Mouse (Mus musculus) forebrain, embryonic 14.5 days (tissue): ENCODE results near the gene Vmn2r67. TPM values are rescaled to one million over a fixed set of nuclear protein-coding genes. Genes with fewer than 3 reads are reported as not detected.
"Not testable (repeated sequence)": the region's sequence is repeated elsewhere in the genome, so short reads cannot be mapped to it uniquely, and the experiment has no call there.

Source experiments
- ATAC-seq: fragments of 200-750 bp; cut with Nextera tagmentation; 2 replicates; pipeline ENCODE4 v1.8.0; 2017; ENCODE audit warnings: mild to moderate bottlenecking, moderate library complexity
- DNase-seq: peaks from one replicate; pipeline ENCODE4 v3.0.0-alpha.2; 2015; ENCODE audit warnings: low spot score
- H3K27ac ChIP-seq: fragments of 300-500 bp; sonication (generic); 2 replicates; pipeline ENCODE4 v1.5.1; 2014; ENCODE audit warnings: low read depth, mild to moderate bottlenecking, control low read depth, low read length, moderate library complexity
- H3K27me3 ChIP-seq: fragments of 300-500 bp; sonication (generic); replicated peaks from 2 replicates; pipeline ENCODE4 v1.6.1; 2014; ENCODE audit warnings: low read length, control low read depth, mixed read lengths; ENCODE audit not compliant: control insufficient read depth, insufficient read depth
- H3K36me3 ChIP-seq: fragments of 300-500 bp; sonication (generic); 2 replicates; pipeline ENCODE4 v1.6.1; 2014; ENCODE audit warnings: low read length, control low read depth; ENCODE audit not compliant: control insufficient read depth, insufficient read depth
- H3K4me1 ChIP-seq: fragments of 300-500 bp; sonication (generic); 2 replicates; pipeline ENCODE4 v1.6.1; 2014; ENCODE audit warnings: antibody characterized with exemption, low read length, control low read depth; ENCODE audit not compliant: control insufficient read depth, insufficient read depth
- H3K4me2 ChIP-seq: fragments of 300-500 bp; sonication (generic); 2 replicates; pipeline ENCODE4 v1.6.1; 2014; ENCODE audit warnings: mild to moderate bottlenecking, control low read depth, low read length
- H3K4me3 ChIP-seq: fragments of 300-500 bp; sonication (generic); 2 replicates; pipeline ENCODE4 v1.5.1; 2014; ENCODE audit warnings: low read depth, low read length, control low read depth
- H3K9ac ChIP-seq: fragments of 300-500 bp; sonication (generic); 2 replicates; pipeline ENCODE4 v1.6.1; 2014; ENCODE audit warnings: mild to moderate bottlenecking, low read length, control low read depth, moderate library complexity
- H3K9me3 ChIP-seq: fragments of 300-500 bp; sonication (generic); replicated peaks from 2 replicates; pipeline ENCODE4 v1.6.1; 2016; ENCODE audit warnings: low read length, control low read depth, mixed read lengths; ENCODE audit not compliant: control insufficient read depth
- WGBS: fragments of 180-500 bp; shearing (Covaris S2); extraction: QIAGEN DNeasy Blood & Tissue Kit; methylation state at CpG from one replicate; pipeline ENCODE4 v1.1.7; 2014; 5-methylcytosine and 5-hydroxymethylcytosine counted together
- polyA plus RNA-seq: library from polyadenylated mRNA; unstranded; fragments of >200 nt; fragmentation: Nextera tagmentation; extraction: Ambion mirVana; gene quantifications from 2 replicates; pipeline ENCODE4 v1.2.1, GENCODE M21; 2014

Vmn2r67 gene
- polyA plus RNA-seq: not detected in 2 replicates

- WGBS: 85% methylated on average over 3 of the region's 3 CpGs
- ATAC-seq (no peak), DNase-seq (no peak)
- Histone ChIP-seq H3K4me2 (no peak within 1 kb of the TSS), H3K9me3 (no peaks in the 10 kb centered on the region), H3K9ac (no peak within 1 kb of the TSS), H3K36me3 (no peaks in the 10 kb centered on the region), H3K4me1 (no peaks in the 10 kb centered on the region), H3K4me3 (no peak within 1 kb of the TSS), H3K27ac (no peak within 1 kb of the TSS), H3K27me3 (no peaks in the 10 kb centered on the region)
These were observed at the start of gene Vmn2r67 for GRCm38 (mm10) chr7:85155898-85156297. Gene Vmn2r67, minus strand, starts transcription at chr7:85155998.

GRCm38 (mm10) chr7:85104531-85104930 is 51.3 kb downstream of the Vmn2r67 start:
- not testable (repeated sequence) for H3K9ac ChIP-seq, ATAC-seq, H3K9me3 ChIP-seq, DNase-seq, H3K36me3 ChIP-seq, H3K4me2 ChIP-seq, H3K27me3 ChIP-seq, H3K4me1 ChIP-seq, H3K4me3 ChIP-seq, H3K27ac ChIP-seq
- 46% methylated on average over 2 of the region's 2 CpGs for WGBS

Other genes with a start within 250 kb of the Vmn2r67 start
- not detected in 2 replicates for gene Vmn2r65, start 191.9 kb downstream of the Vmn2r67 start, polyA plus RNA-seq
- gene Vmn2r66, start 143.7 kb downstream of the Vmn2r67 start, polyA plus RNA-seq: not detected in 2 replicates
- gene Vmn2r68, start 81.8 kb upstream of the Vmn2r67 start, polyA plus RNA-seq: not detected in 2 replicates